Mouse (Mus musculus): ENCODE data around the gene Lrrc75b.

DNA sequence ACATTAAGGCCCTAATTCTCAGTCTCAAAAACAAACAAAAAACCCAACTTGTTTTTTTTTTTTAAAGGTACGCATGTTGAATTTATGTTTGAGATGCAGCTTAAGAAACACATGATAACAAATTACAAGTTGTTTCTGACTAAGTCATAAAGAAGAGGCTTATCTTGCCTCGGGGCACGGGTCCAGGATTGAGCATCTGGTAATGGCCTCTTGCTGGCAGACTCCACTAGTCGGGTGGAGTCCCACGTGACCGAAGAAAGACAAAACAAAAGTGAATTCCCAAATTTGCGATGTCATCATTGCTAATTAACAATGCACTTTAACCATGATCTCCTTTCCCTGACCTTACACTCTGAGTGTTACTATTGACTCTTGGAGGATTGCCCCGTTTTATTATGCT lies 35.9 kb upstream of the Lrrc75b start:
- no peak for TF ChIP-seq GATA1 (IDR thresholded peaks at IDR 0.05; ENCODE audit: low read length)
- no peak for TF ChIP-seq TAL1 (IDR thresholded peaks at IDR 0.05; ENCODE audit: low read length)

All from erythroblast, embryonic 14.5 days (primary cell).